Mouse (Mus musculus) limb, embryonic 15.5 days (tissue): ENCODE data around the gene Gm3512. TPM values are rescaled to one million over a fixed set of nuclear protein-coding genes. Genes with fewer than 3 reads are reported as not detected.
A peak's percentile ranks its signal among the peaks of the same experiment; 100 is the strongest.
"Not testable (repeated sequence)": the region's sequence is repeated elsewhere in the genome, so short reads cannot be mapped to it uniquely, and the experiment has no call there.

ENCODE experiments used
- ATAC-seq: fragments of 200-750 bp; cut with Nextera tagmentation; 2 replicates; pipeline ENCODE4 v1.8.0; 2017; ENCODE audit warnings: low read depth, moderate TSS enrichment; ENCODE audit not compliant: insufficient number of reproducible peaks, low FRiP score, low TSS enrichment
- H3K27ac ChIP-seq: fragments of 300-500 bp; sonication (generic); 2 replicates; pipeline ENCODE4 v1.5.1; 2015; ENCODE audit warnings: moderate library complexity, mild to moderate bottlenecking, inconsistent platforms
- H3K27me3 ChIP-seq: fragments of 300-500 bp; sonication (generic); 2 replicates; pipeline ENCODE4 v1.6.1; 2015; ENCODE audit warnings: inconsistent platforms
- H3K36me3 ChIP-seq: fragments of 300-500 bp; sonication (generic); 2 replicates; pipeline ENCODE4 v1.6.1; 2015; ENCODE audit warnings: inconsistent platforms
- H3K4me1 ChIP-seq: fragments of 300-500 bp; sonication (generic); 2 replicates; pipeline ENCODE4 v1.6.1; 2015; ENCODE audit warnings: inconsistent platforms
- H3K4me2 ChIP-seq: fragments of 300-500 bp; sonication (generic); 2 replicates; pipeline ENCODE4 v1.6.1; 2015; ENCODE audit warnings: mild to moderate bottlenecking, inconsistent platforms
- H3K4me3 ChIP-seq: fragments of 300-500 bp; sonication (generic); 2 replicates; pipeline ENCODE4 v1.5.1; 2015; ENCODE audit warnings: mild to moderate bottlenecking, inconsistent platforms
- H3K9ac ChIP-seq: fragments of 300-500 bp; sonication (generic); 2 replicates; pipeline ENCODE4 v1.6.1; 2015; ENCODE audit warnings: inconsistent platforms
- H3K9me3 ChIP-seq: fragments of 300-500 bp; sonication (generic); 2 replicates; pipeline ENCODE4 v1.6.1; 2016; ENCODE audit warnings: inconsistent platforms
- WGBS: fragments of 180-500 bp; shearing (Covaris S2); methylation state at CpG from one replicate; pipeline ENCODE4 v1.1.7; 2015; 5-methylcytosine and 5-hydroxymethylcytosine counted together
- polyA plus RNA-seq: library from polyadenylated mRNA; unstranded; fragments of >200 nt; fragmentation: Nextera tagmentation; extraction: Ambion mirVana; gene quantifications from 2 replicates; pipeline ENCODE4 v1.2.1, GENCODE M21; 2015

The Gm3512 gene
- polyA plus RNA-seq = 5.3 and 5.6 TPM in 2 replicates

DNA sequence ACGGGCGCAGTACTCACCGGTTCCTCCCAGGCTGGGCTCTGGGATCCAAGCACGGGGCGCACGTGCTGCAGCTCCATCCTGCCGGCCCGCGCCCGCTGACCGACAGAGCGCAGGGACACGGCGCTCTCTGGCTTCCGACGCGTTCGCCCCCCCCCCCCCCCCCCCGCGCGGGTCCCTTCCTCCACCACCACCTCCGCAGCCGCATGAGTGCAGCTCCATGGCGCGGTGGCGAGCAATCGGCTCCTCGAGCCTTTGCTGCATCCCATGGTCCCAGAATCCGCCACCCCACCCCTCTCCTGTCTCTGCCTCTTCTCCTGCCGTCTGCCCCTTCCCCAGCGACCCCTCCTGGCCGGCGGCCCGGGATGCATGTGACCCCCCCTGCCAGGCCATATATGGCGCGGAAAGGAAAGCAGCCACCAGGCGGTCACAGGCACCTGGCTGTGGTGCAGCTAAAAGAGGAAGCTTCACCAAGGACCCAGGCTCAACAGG lies at the start of gene Gm3512:
TSS of gene Gm3512 (minus strand) at position 51 of the 489 bp plus-strand sequence.
- not testable (repeated sequence) for H3K4me1 ChIP-seq, H3K4me2 ChIP-seq, H3K9ac ChIP-seq, H3K9me3 ChIP-seq, H3K27me3 ChIP-seq, ATAC-seq, H3K36me3 ChIP-seq, H3K27ac ChIP-seq, H3K4me3 ChIP-seq
- WGBS = no CpG with 5 or more reads among the region's 37 CpGs

DNA sequence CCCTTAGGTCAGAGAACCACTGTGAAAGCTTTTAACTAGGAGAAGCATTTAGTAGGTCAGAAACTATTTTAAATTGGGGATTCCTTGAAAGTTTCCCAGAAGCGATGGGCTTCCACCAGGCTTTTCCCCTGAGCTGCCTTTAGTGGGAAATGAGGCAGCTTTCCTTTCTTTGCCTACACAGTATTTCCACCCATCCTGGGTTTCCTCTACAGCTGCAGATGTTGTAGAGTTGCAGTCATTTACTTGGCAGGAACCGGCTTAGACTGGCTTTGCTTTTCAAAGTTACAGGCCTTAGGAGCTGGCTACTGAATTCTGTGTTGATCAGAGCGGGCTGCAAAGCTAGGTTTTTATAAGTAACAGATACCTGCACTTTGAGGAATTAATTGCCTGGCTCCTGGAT lies 25.7 kb upstream of the Gm3512 start:
- 80% methylated on average over 3 of the region's 3 CpGs for WGBS
- H3K9me3 ChIP-seq, H3K4me1 ChIP-seq, H3K4me3 ChIP-seq, H3K27ac ChIP-seq, H3K27me3 ChIP-seq, H3K9ac ChIP-seq, H3K4me2 ChIP-seq, ATAC-seq, H3K36me3 ChIP-seq: not testable (repeated sequence)

DNA sequence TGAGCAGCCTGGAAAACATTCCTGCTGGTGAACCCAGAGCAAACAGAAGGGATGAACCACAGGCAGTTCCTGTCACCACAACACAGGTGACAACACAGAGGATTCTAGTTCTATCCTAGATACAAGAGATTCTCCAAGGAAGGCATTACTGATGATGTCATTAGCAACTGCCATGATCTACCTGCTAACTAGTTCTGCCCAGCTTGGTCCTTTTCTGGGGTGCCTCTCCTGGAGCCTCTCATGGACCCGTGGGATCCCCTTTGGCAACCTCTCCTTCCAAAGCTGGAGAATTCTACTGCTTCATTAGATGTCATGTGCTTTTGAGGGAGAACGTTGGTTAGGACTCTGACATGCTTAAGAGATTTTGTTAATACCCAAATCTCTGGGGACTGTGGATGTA lies 20.1 kb upstream of the Gm3512 start, which contains the start of gene Gm16434:
TSS of gene Gm16434 (minus strand) at position 101 of the 400 bp plus-strand sequence.
- not testable (repeated sequence) for H3K9me3 ChIP-seq, H3K4me3 ChIP-seq, H3K4me2 ChIP-seq, H3K27me3 ChIP-seq, H3K36me3 ChIP-seq, H3K27ac ChIP-seq, ATAC-seq, H3K4me1 ChIP-seq, H3K9ac ChIP-seq
- WGBS = no CpG with 5 or more reads among the region's 2 CpGs

DNA sequence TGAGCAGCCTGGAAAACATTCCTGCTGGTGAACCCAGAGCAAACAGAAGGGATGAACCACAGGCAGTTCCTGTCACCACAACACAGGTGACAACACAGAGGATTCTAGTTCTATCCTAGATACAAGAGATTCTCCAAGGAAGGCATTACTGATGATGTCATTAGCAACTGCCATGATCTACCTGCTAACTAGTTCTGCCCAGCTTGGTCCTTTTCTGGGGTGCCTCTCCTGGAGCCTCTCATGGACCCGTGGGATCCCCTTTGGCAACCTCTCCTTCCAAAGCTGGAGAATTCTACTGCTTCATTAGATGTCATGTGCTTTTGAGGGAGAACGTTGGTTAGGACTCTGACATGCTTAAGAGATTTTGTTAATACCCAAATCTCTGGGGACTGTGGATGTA lies 49.0 kb downstream of the Gm3512 start, which contains the start of gene Gm6676:
TSS of gene Gm6676 (minus strand) at position 101 of the 400 bp plus-strand sequence.
- not testable (repeated sequence) for ATAC-seq, H3K36me3 ChIP-seq, H3K4me3 ChIP-seq, H3K9ac ChIP-seq, H3K9me3 ChIP-seq, H3K27ac ChIP-seq, H3K27me3 ChIP-seq, H3K4me2 ChIP-seq, H3K4me1 ChIP-seq
- WGBS = no CpG with 5 or more reads among the region's 2 CpGs

DNA sequence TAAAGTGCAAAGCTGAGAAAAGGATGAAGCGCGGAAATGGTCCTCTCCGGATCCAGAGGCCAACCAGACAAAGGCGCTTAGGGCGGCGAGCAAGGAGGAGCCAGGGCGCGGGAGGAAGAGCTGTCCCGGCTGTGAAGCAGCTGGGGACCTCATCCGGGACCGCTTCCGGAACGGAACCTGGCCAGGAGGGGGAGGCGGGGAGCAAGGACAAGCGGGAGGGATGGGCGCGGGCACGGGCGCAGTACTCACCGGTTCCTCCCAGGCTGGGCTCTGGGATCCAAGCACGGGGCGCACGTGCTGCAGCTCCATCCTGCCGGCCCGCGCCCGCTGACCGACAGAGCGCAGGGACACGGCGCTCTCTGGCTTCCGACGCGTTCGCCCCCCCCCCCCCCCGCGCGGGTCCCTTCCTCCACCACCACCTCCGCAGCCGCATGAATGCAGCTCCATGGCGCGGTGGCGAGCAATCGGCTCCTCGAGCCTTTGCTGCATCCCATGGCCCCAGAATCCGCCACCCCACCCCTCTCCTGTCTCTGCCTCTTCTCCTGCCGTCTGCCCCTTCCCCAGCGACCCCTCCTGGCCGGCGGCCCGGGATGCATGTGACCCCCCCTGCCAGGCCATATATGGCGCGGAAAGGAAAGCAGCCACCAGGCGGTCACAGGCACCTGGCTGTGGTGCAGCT lies 69.1 kb downstream of the Gm3512 start:
- peak overlapping the region; percentile 66 for H3K4me2 ChIP-seq
- H3K4me1 ChIP-seq, H3K36me3 ChIP-seq, ATAC-seq, H3K27me3 ChIP-seq, H3K9me3 ChIP-seq: not testable (repeated sequence)
- peak overlapping the region; percentile 64; the same call in 1 of the 2 replicates for H3K27ac ChIP-seq
- peak overlapping the region; percentile 43 for H3K4me3 ChIP-seq
- H3K9ac ChIP-seq = peak overlapping the region; percentile 33; the same call in 1 of the 2 replicates
- WGBS = 1% methylated on average over 9 of the region's 54 CpGs

Other genes with a start within 250 kb of the Gm3512 start
- gene Gm6356, start 200.7 kb downstream of the Gm3512 start, polyA plus RNA-seq = not detected in 2 replicates
- 0.50 and 0.59 TPM in 2 replicates for gene Gm10406, start 147.1 kb downstream of the Gm3512 start, polyA plus RNA-seq
- gene Gm3685, start 129.6 kb downstream of the Gm3512 start, polyA plus RNA-seq = not detected in 2 replicates
- gene Gm3696, start 73.9 kb downstream of the Gm3512 start, polyA plus RNA-seq = 0.52 and 0.73 TPM in 2 replicates
- gene Gm6676, start 49.1 kb downstream of the Gm3512 start, polyA plus RNA-seq = not detected in 2 replicates
- gene Gm16434, start 20.0 kb upstream of the Gm3512 start, polyA plus RNA-seq = not detected in 2 replicates
- not detected in 2 replicates for gene Gm3727, start 90.2 kb upstream of the Gm3512 start, polyA plus RNA-seq
- gene Gm3739, start 140.5 kb upstream of the Gm3512 start, polyA plus RNA-seq = 0.10 and 0.59 TPM in 2 replicates
- gene Gm5797, start 157.9 kb upstream of the Gm3512 start, polyA plus RNA-seq = not detected in 2 replicates
- gene Gm8374, start 190.6 kb upstream of the Gm3512 start, polyA plus RNA-seq = not detected in 2 replicates